Mouse (Mus musculus) cerebellum, adult 9-10 months (tissue): ENCODE data around the gene Apol7b.

Source experiments
- DNase-seq: peaks from one replicate; pipeline ENCODE4 v3.0.0; 2022

The Apol7b gene

DNA sequence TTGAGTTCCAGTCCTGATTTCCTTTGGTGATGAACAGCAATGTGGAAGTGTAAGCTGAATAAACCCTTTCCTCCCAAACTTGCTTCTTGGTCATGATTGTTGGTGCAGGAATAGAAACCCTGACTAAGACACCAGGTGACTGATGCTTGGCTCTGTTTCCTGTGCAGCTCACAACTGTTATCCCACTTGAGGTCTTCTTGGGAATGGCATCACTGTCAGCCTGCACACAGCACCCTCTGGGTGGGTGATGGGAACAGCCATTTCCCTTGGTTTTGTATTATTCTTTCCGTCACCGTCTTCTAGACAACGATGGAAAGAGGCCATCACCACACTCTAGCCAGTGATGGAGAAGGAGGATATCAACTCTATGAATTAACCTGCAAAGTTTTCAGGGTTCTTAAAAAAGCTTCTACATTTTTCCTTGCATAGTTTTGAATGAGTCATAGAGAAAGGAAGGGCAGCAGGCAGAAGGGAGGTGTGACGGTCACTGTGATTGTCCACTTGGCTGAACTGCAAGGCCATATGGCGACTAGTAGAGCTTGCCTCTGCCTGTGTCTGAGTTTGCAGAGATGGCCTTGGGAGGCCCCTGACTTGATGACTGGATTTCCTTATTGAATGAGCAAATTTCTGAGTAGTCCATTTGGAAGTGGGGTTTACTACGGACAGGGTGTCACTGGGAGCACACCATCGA is 62.8 kb downstream of the Apol7b start:
- DNase-seq = peak; percentile 59

DNA sequence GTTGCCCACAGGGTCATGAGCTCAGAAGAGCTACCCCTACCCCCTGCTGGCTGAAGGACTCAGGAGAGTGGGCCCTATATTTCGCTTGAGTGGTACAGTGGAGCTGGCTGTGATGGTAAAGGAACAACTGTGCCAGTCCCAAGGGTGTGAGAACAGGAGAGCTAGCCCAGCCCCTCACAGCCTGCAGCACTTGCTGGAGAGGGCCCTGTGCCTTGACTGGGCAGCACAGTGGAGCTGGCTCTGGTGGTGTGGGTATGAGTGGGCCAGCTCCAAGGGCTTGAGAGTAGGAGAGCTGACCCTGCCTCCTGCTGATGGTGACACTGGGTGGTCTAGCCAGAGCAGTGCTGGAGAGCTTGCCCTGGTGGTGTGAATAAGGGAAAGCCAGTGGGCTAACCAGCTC is 64.4 kb downstream of the Apol7b start:
- DNase-seq = no peak

DNA sequence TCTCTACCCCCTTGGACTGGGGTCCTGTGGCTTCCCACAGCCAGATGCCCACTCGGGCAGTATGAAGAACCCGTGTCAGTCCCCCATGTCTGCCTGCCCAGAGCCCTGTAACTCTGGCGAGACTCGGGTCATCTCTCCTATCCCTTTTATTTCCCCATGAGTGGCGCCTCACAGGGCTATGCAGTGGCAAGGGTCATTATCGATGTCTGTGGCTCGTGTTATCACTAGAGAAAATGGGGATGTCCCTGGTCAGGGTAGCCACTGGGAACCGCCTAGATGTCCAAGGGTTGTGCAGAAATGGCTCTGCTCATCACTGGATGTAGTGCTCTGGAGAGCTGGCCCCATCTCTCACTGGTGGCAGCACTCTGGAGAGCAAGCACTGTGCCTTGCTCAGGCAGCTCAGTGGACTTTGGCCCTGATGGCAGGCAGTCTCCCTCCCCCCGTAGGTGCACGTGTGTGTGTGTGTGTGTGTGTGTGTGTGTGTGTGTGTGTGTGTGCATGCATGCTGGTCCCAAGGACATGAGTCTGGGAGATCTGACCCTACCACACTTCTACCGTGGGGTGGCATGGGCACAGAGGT is 64.9 kb downstream of the Apol7b start:
- no peak for DNase-seq

DNA sequence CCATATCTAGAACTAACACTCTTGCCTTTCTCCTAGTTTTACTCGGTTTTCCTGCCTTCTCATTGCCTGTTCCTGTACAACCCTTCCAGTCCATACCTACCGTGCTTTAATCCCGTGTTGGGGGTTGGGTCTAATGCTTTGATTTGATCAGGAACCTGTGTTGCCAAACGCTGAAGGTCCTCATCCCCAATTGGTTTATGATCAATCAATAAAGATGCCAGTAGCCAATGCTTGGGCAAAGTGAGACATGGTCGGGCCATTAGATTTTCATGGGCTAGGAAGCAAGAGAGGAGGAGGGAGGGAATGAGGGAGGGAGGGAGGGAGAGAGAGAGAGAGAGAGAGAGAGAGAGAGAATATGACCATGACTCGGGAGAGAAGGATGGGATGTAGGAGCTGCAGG is 65.8 kb downstream of the Apol7b start:
- DNase-seq = no peak

DNA sequence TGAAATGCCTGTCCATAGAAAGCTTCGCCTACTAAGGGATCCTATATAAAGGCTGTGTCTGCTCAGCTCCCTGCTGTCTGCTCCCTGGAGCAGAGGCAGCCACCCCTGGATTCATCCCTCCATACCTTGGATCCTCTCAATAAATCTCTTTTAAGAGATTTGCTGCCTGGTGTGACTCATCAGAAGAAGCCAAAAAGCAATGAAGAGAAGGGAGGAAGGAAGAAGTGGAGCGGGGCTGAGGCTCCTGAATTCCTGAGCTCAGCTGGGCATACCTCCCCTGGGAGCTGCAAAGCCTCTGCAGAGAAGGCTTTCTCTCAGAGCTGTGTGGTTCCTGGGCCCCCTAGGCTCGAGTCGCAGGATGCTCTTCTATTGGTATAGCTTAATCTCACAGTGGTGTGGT is 67.4 kb downstream of the Apol7b start:
- no peak for DNase-seq

DNA sequence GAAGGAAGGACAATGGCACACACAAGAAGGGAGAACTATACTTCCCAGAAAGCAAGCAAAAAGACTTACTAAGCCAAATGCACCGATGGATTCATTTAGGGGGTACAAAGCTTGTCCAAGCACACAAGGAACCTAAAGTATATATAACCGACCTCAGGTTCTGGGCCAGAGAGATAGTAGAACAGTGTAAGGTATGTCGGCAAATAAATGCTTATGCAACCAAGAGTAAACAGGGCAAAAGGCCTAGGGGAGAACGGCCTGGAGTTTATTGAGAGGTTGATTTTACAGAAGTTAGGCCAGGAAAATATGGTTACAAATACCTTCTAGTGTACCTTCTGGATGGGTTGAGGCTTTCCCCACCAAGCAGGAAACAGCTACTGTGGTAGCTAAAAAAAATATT is 69.9 kb downstream of the Apol7b start:
- no peak for DNase-seq

DNA sequence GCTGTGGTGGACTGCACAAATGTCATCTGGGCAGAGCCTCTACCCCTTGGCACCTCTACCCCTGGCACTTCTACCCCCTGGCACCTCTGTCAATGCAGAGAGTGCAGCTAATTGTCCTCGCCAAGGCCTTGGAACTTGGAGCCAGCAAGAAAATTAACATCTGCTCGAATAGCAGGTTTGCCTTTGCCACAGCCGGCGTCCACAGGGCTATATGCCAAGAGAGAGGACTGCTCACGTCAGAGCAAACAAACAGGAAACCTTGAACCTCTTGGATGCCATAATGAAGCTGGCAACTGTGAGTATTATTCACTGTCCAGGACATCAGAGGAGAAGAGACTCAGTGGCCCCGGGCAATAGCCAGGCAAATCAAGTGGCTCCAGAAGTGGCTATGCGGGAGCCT is 70.4 kb downstream of the Apol7b start:
- no peak for DNase-seq
